Mouse (Mus musculus) lung, embryonic 16.5 days (tissue): Measurements from ENCODE around the gene Pakap. TPM values are rescaled to one million over a fixed set of nuclear protein-coding genes. Genes with fewer than 3 reads are reported as not detected.

Experiments
- ATAC-seq: fragments of 200-750 bp; cut with Nextera tagmentation; 2 replicates; pipeline ENCODE4 v1.8.0; 2017; ENCODE audit warnings: low read depth, mild to moderate bottlenecking, moderate library complexity
- H3K27ac ChIP-seq: fragments of 300-500 bp; sonication (generic); 2 replicates; pipeline ENCODE4 v1.5.1; 2014; ENCODE audit warnings: mild to moderate bottlenecking, control low read depth, low read length
- H3K27me3 ChIP-seq: fragments of 300-500 bp; sonication (generic); 2 replicates; pipeline ENCODE4 v1.6.1; 2014; ENCODE audit warnings: low read depth, low read length, mixed read lengths; ENCODE audit not compliant: control insufficient read depth, insufficient read depth
- H3K36me3 ChIP-seq: fragments of 300-500 bp; sonication (generic); 2 replicates; pipeline ENCODE4 v1.6.1; 2014; ENCODE audit warnings: low read length; ENCODE audit not compliant: control insufficient read depth, insufficient read depth
- H3K4me1 ChIP-seq: fragments of 300-500 bp; sonication (generic); replicated peaks from 2 replicates; pipeline ENCODE4 v1.6.1; 2014; ENCODE audit warnings: low read length, mixed read lengths; ENCODE audit not compliant: control insufficient read depth, insufficient read depth
- H3K4me2 ChIP-seq: fragments of 300-500 bp; sonication (generic); 2 replicates; pipeline ENCODE4 v1.6.1; 2014; ENCODE audit warnings: low read depth, low read length, control low read depth
- H3K4me3 ChIP-seq: fragments of 300-500 bp; sonication (generic); 2 replicates; pipeline ENCODE4 v1.5.1; 2014; ENCODE audit warnings: mild to moderate bottlenecking, low read length, control low read depth
- H3K9ac ChIP-seq: fragments of 300-500 bp; sonication (generic); 2 replicates; pipeline ENCODE4 v1.6.1; 2014; ENCODE audit warnings: low read length, control low read depth
- H3K9me3 ChIP-seq: fragments of 300-500 bp; sonication (generic); 2 replicates; pipeline ENCODE4 v1.6.1; 2016; ENCODE audit warnings: low read length; ENCODE audit not compliant: control insufficient read depth
- WGBS: fragments of 180-500 bp; shearing (Covaris S2); extraction: QIAGEN DNeasy Blood & Tissue Kit; methylation state at CpG from one replicate; pipeline ENCODE4 v1.1.7; 2014; 5-methylcytosine and 5-hydroxymethylcytosine counted together
- polyA plus RNA-seq: library from polyadenylated mRNA; unstranded; fragments of >200 nt; fragmentation: Nextera tagmentation; extraction: Ambion mirVana; gene quantifications from 2 replicates; pipeline ENCODE4 v1.2.1, GENCODE M21; 2015

Gene Pakap
- polyA plus RNA-seq, 1 experiment from 2014 or later = 50.0 TPM

- no peaks in the 10 kb centered on the region for H3K27me3 ChIP-seq
- H3K4me2 ChIP-seq = no peak overlapping the region
- H3K4me3 ChIP-seq = no peak overlapping the region
- no peaks in the 10 kb centered on the region for H3K36me3 ChIP-seq
- 76% methylated on average over 6 of the region's 6 CpGs for WGBS
- H3K27ac ChIP-seq = no peak overlapping the region
- peaks cover 4% of the 10 kb centered on the region; the same call in 1 of the 2 replicates for H3K4me1 ChIP-seq
- no peak for ATAC-seq
- H3K9ac ChIP-seq = no peak overlapping the region
- H3K9me3 ChIP-seq = no peaks in the 10 kb centered on the region
Measured at GRCm38 (mm10) chr4:57585281-57585800, 17.4 kb downstream of the Pakap start.

- ATAC-seq = peak; percentile 46
- Histone ChIP-seq H3K27me3 (no peaks in the 10 kb centered on the region), H3K9me3 (no peaks in the 10 kb centered on the region), H3K36me3 (no peaks in the 10 kb centered on the region), H3K4me2 (no peak overlapping the region), H3K27ac (peak overlapping the region; percentile 30), H3K4me3 (no peak overlapping the region), H3K4me1 (peaks cover 4% of the 10 kb centered on the region), H3K9ac (no peak overlapping the region)
- WGBS = 51% methylated on average over 7 of the region's 7 CpGs
Measured at GRCm38 (mm10) chr4:57586933-57587658, 19.1 kb downstream of the Pakap start.

GRCm38 (mm10) chr4:57588356-57588755 lies 20.4 kb downstream of the Pakap start:
- Histone ChIP-seq H3K4me1 (peaks cover 14% of the 10 kb centered on the region), H3K9me3 (no peaks in the 10 kb centered on the region), H3K9ac (no peak overlapping the region), H3K4me2 (no peak overlapping the region), H3K4me3 (no peak overlapping the region), H3K27ac (no peak overlapping the region), H3K27me3 (no peaks in the 10 kb centered on the region), H3K36me3 (no peaks in the 10 kb centered on the region)
- no peak for ATAC-seq
- WGBS = 100% methylated on average over 1 of the region's 1 CpGs

- WGBS = 75% methylated on average over 4 of the region's 4 CpGs
- Histone ChIP-seq H3K36me3 (no peaks in the 10 kb centered on the region), H3K9me3 (no peaks in the 10 kb centered on the region), H3K9ac (no peak overlapping the region), H3K4me3 (no peak overlapping the region), H3K4me2 (no peak overlapping the region), H3K4me1 (peaks cover 10% of the 10 kb centered on the region), H3K27ac (0 out of 2 replicates have a peak overlapping the region, but pooled peaks have one; percentile 14), H3K27me3 (no peaks in the 10 kb centered on the region)
- peak; percentile 9; the same call in 1 of the 2 replicates for ATAC-seq
Measured at GRCm38 (mm10) chr4:57592751-57593150, 24.8 kb downstream of the Pakap start.

GRCm38 (mm10) chr4:57599946-57600345 lies 32.0 kb downstream of the Pakap start:
- H3K4me3 ChIP-seq = no peak overlapping the region
- H3K9me3 ChIP-seq = no peaks in the 10 kb centered on the region
- H3K27me3 ChIP-seq = no peaks in the 10 kb centered on the region
- H3K4me1 ChIP-seq = peaks cover 9% of the 10 kb centered on the region; the same call in 1 of the 2 replicates
- H3K9ac ChIP-seq = no peak overlapping the region
- 87% methylated on average over 6 of the region's 6 CpGs for WGBS
- no peak for ATAC-seq
- peak overlapping the region; percentile 71 for H3K27ac ChIP-seq
- no peaks in the 10 kb centered on the region for H3K36me3 ChIP-seq
- H3K4me2 ChIP-seq = no peak overlapping the region

GRCm38 (mm10) chr4:57600685-57601457 lies 32.9 kb downstream of the Pakap start:
- no peak overlapping the region for H3K9ac ChIP-seq
- no peaks in the 10 kb centered on the region for H3K36me3 ChIP-seq
- no peak overlapping the region for H3K4me2 ChIP-seq
- peak; percentile 92 for ATAC-seq
- WGBS = 61% methylated on average over 11 of the region's 11 CpGs
- H3K4me3 ChIP-seq = no peak overlapping the region
- H3K27ac ChIP-seq = peak overlapping the region; percentile 80
- no peaks in the 10 kb centered on the region for H3K9me3 ChIP-seq
- peaks cover 10% of the 10 kb centered on the region; the same call in 1 of the 2 replicates for H3K4me1 ChIP-seq
- no peaks in the 10 kb centered on the region for H3K27me3 ChIP-seq

GRCm38 (mm10) chr4:57601458-57601835 lies 33.5 kb downstream of the Pakap start:
- peak; percentile 89 for ATAC-seq
- no peak overlapping the region for H3K9ac ChIP-seq
- WGBS = 43% methylated on average over 9 of the region's 9 CpGs
- no peaks in the 10 kb centered on the region for H3K9me3 ChIP-seq
- no peaks in the 10 kb centered on the region for H3K27me3 ChIP-seq
- peaks cover 15% of the 10 kb centered on the region; the same call in 1 of the 2 replicates for H3K4me1 ChIP-seq
- H3K27ac ChIP-seq = peak overlapping the region; percentile 80
- H3K36me3 ChIP-seq = no peaks in the 10 kb centered on the region
- no peak overlapping the region for H3K4me3 ChIP-seq
- H3K4me2 ChIP-seq = no peak overlapping the region

GRCm38 (mm10) chr4:57601903-57602617 lies 34.1 kb downstream of the Pakap start:
- 43% methylated on average over 10 of the region's 10 CpGs for WGBS
- Histone ChIP-seq H3K27ac (peak overlapping the region; percentile 80), H3K4me2 (no peak overlapping the region), H3K9me3 (no peaks in the 10 kb centered on the region), H3K4me3 (no peak overlapping the region), H3K9ac (no peak overlapping the region), H3K36me3 (no peaks in the 10 kb centered on the region), H3K4me1 (peaks cover 15% of the 10 kb centered on the region; the same call in 1 of the 2 replicates), H3K27me3 (no peaks in the 10 kb centered on the region)
- peak; percentile 12; the same call in 1 of the 2 replicates for ATAC-seq
